Mouse (Mus musculus) hindbrain, embryonic 12.5 days (tissue): ENCODE results near the gene Plxnb2. TPM values are rescaled to one million over a fixed set of nuclear protein-coding genes. Genes with fewer than 3 reads are reported as not detected.

Experiments used
- microRNA-seq: library from miRNA; unstranded; fragments of <30 nt; microRNA quantifications from one replicate; pipeline ENCODE4, GENCODE M21; 2017
- polyA plus RNA-seq: library from polyadenylated mRNA; unstranded; fragments of >200 nt; fragmentation: Nextera tagmentation; extraction: Ambion mirVana; gene quantifications from 2 replicates; pipeline ENCODE4 v1.2.1, GENCODE M21; 2016

Gene Plxnb2
- polyA plus RNA-seq, 1 experiment from 2014 or later = 167 TPM

Small RNA genes within 50 kb of the gene (microRNA-seq; reads per million reads assigned to microRNA genes)
- 4.3 reads per million, percentile 9 among the genes with 10 or more reads in this experiment for gene Mir6958
- gene Mir7118 = not detected

Other genes starting within 250 kb of the Plxnb2 start
- not detected in 2 replicates for gene Ttll8, start 226.4 kb downstream of the Plxnb2 start, polyA plus RNA-seq
- gene Mlc1, start 201.8 kb downstream of the Plxnb2 start, polyA plus RNA-seq = 4.7 and 6.2 TPM in 2 replicates
- gene Mov10l1, start 197.9 kb downstream of the Plxnb2 start, polyA plus RNA-seq = not detected in 2 replicates
- gene Panx2, start 121.1 kb downstream of the Plxnb2 start, polyA plus RNA-seq = 2.0 and 2.1 TPM in 2 replicates
- gene Trabd, start 105.7 kb downstream of the Plxnb2 start, polyA plus RNA-seq = 43.2 and 48.4 TPM in 2 replicates
- 23.9 and 24.8 TPM in 2 replicates for gene Selenoo, start 91.7 kb downstream of the Plxnb2 start, polyA plus RNA-seq
- gene Tubgcp6, start 57.7 kb downstream of the Plxnb2 start, polyA plus RNA-seq = 22.3 and 22.8 TPM in 2 replicates
- 18.8 and 22.0 TPM in 2 replicates for gene Hdac10, start 52.1 kb downstream of the Plxnb2 start, polyA plus RNA-seq
- gene Mapk12, start 40.1 kb downstream of the Plxnb2 start, polyA plus RNA-seq = 10.0 and 11.4 TPM in 2 replicates
- 39.0 and 41.9 TPM in 2 replicates for gene Mapk11, start 31.2 kb downstream of the Plxnb2 start, polyA plus RNA-seq
- gene Dennd6b, start 15.7 kb upstream of the Plxnb2 start, polyA plus RNA-seq = 54.6 and 57.7 TPM in 2 replicates
- gene Ppp6r2, start 30.8 kb upstream of the Plxnb2 start, polyA plus RNA-seq = 62.3 and 65.2 TPM in 2 replicates
- 81.1 and 95.5 TPM in 2 replicates for gene Sbf1, start 134.5 kb upstream of the Plxnb2 start, polyA plus RNA-seq
- gene Adm2, start 141.9 kb upstream of the Plxnb2 start, polyA plus RNA-seq = not detected in 2 replicates
- gene Miox, start 153.6 kb upstream of the Plxnb2 start, polyA plus RNA-seq = not detected in 2 replicates
- gene Lmf2, start 174.9 kb upstream of the Plxnb2 start, polyA plus RNA-seq = 42.5 and 47.3 TPM in 2 replicates
- gene Ncaph2, start 174.9 kb upstream of the Plxnb2 start, polyA plus RNA-seq = 140 and 151 TPM in 2 replicates
- gene Sco2, start 193.1 kb upstream of the Plxnb2 start, polyA plus RNA-seq = 4.9 and 6.5 TPM in 2 replicates
- 1.4 and 1.6 TPM in 2 replicates for gene Tymp, start 196.3 kb upstream of the Plxnb2 start, polyA plus RNA-seq
- 2.6 and 3.2 TPM in 2 replicates for gene Odf3b, start 198.5 kb upstream of the Plxnb2 start, polyA plus RNA-seq
- gene Klhdc7b, start 204.1 kb upstream of the Plxnb2 start, polyA plus RNA-seq = not detected in 2 replicates
- not detected in 2 replicates for gene Syce3, start 229.7 kb upstream of the Plxnb2 start, polyA plus RNA-seq
- 1.2 TPM in 2 replicates for gene Cpt1b, start 245.1 kb upstream of the Plxnb2 start, polyA plus RNA-seq
- 4.1 and 4.6 TPM in 2 replicates for gene C730034F03Rik, start 248.8 kb upstream of the Plxnb2 start, polyA plus RNA-seq
- gene Gm44502, start 248.9 kb upstream of the Plxnb2 start, polyA plus RNA-seq = not detected in 2 replicates
- gene Chkb, start 249.1 kb upstream of the Plxnb2 start, polyA plus RNA-seq = 67.4 and 72.0 TPM in 2 replicates